Mouse (Mus musculus): ENCODE results near the gene Reps1. TPM values are rescaled to one million over a fixed set of nuclear protein-coding genes. Genes with fewer than 3 reads are reported as not detected.

The Reps1 gene
- polyA plus RNA-seq (2016; fragmentation: Nextera tagmentation; extraction: Ambion mirVana), result 32.8 and 36.5 TPM in 2 replicates

DNA sequence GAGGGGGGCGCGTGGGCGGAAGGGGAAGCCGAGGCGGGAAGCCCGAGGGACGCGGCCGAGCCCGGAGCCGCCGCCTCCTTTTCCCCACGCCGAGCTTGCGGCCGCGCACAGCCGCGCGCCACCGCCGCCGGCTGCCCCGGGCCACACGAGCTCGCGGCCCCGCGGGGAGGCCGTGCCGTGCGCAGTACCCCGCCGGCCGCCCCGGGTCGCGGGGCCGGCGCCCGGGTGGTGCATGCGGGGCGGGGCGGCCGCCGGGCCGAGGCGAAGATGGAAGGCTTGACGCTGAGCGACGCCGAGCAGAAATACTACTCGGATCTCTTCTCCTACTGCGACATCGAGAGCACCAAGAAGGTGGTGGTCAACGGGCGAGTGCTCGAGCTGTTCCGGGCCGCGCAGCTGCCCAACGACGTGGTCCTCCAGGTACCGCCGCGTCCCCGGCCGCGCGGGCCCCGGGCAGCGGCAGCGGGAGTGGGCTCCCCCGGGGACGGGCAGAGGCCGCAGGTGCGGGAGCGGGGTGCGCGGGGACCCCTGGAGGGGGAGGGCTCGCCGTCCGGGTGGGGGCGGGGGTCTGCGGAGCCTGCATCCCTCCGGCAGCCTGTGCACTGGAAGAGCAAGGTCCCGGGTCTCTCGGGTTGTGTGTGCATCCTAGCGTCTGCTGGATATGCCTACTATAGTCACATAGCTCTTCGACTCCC lies at the start of gene Reps1:
Gene Reps1, plus strand, starts transcription at position 166 of the 695 bp plus-strand sequence.
- Histone ChIP-seq H3K4me3 (peak within 1 kb of the TSS; percentile 97), H3K27me3 (no peaks in the 10 kb centered on the region), H3K9me3 (replicated peaks) (no peaks in the 10 kb centered on the region), H3K4me1 (peaks cover 26% of the 10 kb centered on the region), H3K27ac (peak within 1 kb of the TSS; percentile 96), H3K4me2 (replicated peaks) (peak within 1 kb of the TSS; percentile 72), H3K36me3 (no peaks in the 10 kb centered on the region), H3K9ac (peak within 1 kb of the TSS; percentile 91)
- peak; percentile 86 for ATAC-seq (ENCODE audit: low FRiP score)
- under 1% methylated on average over 86 of the region's 90 CpGs for WGBS

- Histone ChIP-seq H3K9ac (no peak overlapping the region), H3K27ac (no peak overlapping the region), H3K27me3 (no peaks in the 10 kb centered on the region), H3K4me1 (no peaks in the 10 kb centered on the region), H3K4me3 (no peak overlapping the region), H3K36me3 (peaks cover 5% of the 10 kb centered on the region; the same call in 1 of the 2 replicates), H3K4me2 (replicated peaks) (no peak overlapping the region), H3K9me3 (replicated peaks) (no peaks in the 10 kb centered on the region)
- WGBS, result 96% methylated on average over 1 of the region's 1 CpGs
- no peak for ATAC-seq (ENCODE audit: low FRiP score)
Measured at GRCm38 (mm10) chr10:18006756-18007155, 48.9 kb upstream of the Reps1 start.

- H3K9me3 ChIP-seq (replicated peaks), result no peaks in the 10 kb centered on the region
- no peaks in the 10 kb centered on the region for H3K27me3 ChIP-seq
- WGBS, result 84% methylated on average over 3 of the region's 3 CpGs
- no peaks in the 10 kb centered on the region for H3K4me1 ChIP-seq
- H3K4me3 ChIP-seq, result no peak overlapping the region
- H3K9ac ChIP-seq, result no peak overlapping the region
- H3K27ac ChIP-seq, result no peak overlapping the region
- H3K4me2 ChIP-seq (replicated peaks), result no peak overlapping the region
- ATAC-seq (ENCODE audit: low FRiP score), result no peak
- peaks cover 5% of the 10 kb centered on the region; the same call in 1 of the 2 replicates for H3K36me3 ChIP-seq
Measured at GRCm38 (mm10) chr10:18007243-18007642, 48.4 kb upstream of the Reps1 start.

DNA sequence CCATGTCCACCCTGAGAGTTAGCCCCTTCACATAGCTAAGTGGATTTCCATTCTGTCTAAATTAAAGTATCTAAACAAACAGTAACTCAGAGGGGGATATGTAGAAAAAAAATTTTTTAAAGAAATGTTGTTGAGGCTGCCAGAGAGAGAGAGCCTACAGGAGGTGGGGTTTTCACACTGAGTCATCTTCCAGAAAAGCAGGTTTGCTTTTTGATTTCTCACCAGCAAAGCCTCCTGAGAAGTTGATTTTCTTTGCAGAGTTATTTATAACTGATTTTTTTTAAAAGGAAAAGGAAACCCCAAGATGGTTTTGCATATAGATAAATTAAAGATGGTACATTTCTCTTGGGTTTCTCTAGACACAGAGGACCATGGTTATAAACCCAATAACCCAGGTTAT lies 47.5 kb upstream of the Reps1 start:
- no peaks in the 10 kb centered on the region for H3K27me3 ChIP-seq
- H3K4me3 ChIP-seq, result no peak overlapping the region
- no peaks in the 10 kb centered on the region for H3K9me3 ChIP-seq (replicated peaks)
- peaks cover 8% of the 10 kb centered on the region for H3K36me3 ChIP-seq
- no peak overlapping the region for H3K27ac ChIP-seq
- no peak overlapping the region for H3K9ac ChIP-seq
- H3K4me1 ChIP-seq, result no peaks in the 10 kb centered on the region
- no peak overlapping the region for H3K4me2 ChIP-seq (replicated peaks)
- ATAC-seq (ENCODE audit: low FRiP score), result no peak

DNA sequence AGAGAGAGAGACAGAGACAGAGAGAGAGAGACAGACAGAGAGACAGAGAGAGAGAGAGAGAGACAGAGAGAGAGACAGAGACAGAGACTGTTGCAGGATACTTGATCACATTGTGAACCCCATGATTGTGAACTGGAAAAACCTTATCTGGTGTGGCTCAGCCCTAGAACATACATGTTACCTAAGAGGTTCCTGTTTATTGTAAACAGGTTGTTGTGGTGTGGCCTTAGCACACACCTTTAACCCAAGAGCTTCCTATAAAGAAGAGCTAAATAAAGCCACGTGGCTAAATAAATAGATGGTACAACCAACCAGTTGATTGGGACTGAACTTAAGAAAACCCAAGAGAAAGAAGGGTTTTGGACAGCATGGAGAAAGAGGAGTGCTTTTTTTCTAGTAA lies 45.9 kb upstream of the Reps1 start:
- Histone ChIP-seq H3K27ac (no peak overlapping the region), H3K4me2 (replicated peaks) (no peak overlapping the region), H3K9ac (no peak overlapping the region), H3K9me3 (replicated peaks) (no peaks in the 10 kb centered on the region), H3K27me3 (no peaks in the 10 kb centered on the region), H3K36me3 (peaks cover 18% of the 10 kb centered on the region), H3K4me3 (no peak overlapping the region), H3K4me1 (no peaks in the 10 kb centered on the region)
- ATAC-seq (ENCODE audit: low FRiP score), result no peak
- WGBS, result 90% methylated on average over 1 of the region's 1 CpGs

DNA sequence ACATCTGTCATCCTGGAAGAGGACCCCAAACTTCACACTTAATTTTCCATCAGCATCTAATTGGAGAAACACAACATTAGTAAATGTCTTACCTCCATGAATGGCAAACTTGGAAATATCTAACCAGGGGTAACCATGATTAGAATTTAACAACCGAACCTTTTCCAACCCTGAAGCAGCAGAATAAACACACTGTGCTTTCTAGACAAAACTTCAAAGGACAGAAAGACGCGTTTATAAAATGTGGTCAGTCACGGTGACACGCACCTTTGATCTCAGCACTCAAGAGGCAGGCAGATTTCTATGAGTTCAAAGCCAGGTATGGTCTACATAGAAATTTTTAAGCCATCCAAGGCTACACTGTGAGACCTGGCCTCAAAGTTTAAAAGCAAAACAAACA lies 43.9 kb upstream of the Reps1 start:
- H3K9ac ChIP-seq, result no peak overlapping the region
- no peak overlapping the region for H3K4me3 ChIP-seq
- no peak for ATAC-seq (ENCODE audit: low FRiP score)
- no peaks in the 10 kb centered on the region for H3K27me3 ChIP-seq
- WGBS, result 91% methylated on average over 5 of the region's 5 CpGs
- H3K36me3 ChIP-seq, result peaks cover 33% of the 10 kb centered on the region
- H3K9me3 ChIP-seq (replicated peaks), result no peaks in the 10 kb centered on the region
- no peak overlapping the region for H3K4me2 ChIP-seq (replicated peaks)
- H3K27ac ChIP-seq, result no peak overlapping the region
- H3K4me1 ChIP-seq, result no peaks in the 10 kb centered on the region

- Histone ChIP-seq H3K4me1 (peaks cover 9% of the 10 kb centered on the region), H3K27me3 (no peaks in the 10 kb centered on the region), H3K9ac (no peak overlapping the region), H3K36me3 (peaks cover 28% of the 10 kb centered on the region), H3K4me2 (replicated peaks) (peak overlapping the region; percentile 64), H3K27ac (0 out of 2 replicates have a peak overlapping the region, but pooled peaks have one; percentile 23), H3K9me3 (replicated peaks) (no peaks in the 10 kb centered on the region), H3K4me3 (no peak overlapping the region)
- WGBS, result 78% methylated on average over 7 of the region's 7 CpGs
- ATAC-seq (ENCODE audit: low FRiP score), result peak; percentile 29; the same call in 1 of the 2 replicates
Measured at GRCm38 (mm10) chr10:18020443-18020842, 35.2 kb upstream of the Reps1 start.

DNA sequence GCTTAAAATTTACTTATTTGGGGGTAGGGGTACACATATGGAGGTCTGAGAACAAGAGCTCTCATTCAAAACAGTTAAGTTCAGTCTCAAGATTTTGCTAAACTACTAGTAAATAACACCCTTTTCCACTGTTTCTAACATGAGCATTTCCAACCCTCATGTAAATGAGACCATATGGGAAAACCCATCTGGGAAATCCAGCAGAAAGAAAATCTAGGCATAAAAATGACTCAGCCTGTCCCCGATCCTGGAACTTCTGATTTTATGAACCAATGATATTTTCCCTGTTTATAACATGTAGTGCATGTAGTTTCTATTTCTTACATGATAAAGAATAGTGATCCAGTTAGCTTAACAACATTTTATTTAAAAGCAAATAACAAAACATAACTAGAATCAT lies 34.8 kb upstream of the Reps1 start:
- peak overlapping the region; percentile 64 for H3K4me2 ChIP-seq (replicated peaks)

GRCm38 (mm10) chr10:18021576-18022311 lies 33.9 kb upstream of the Reps1 start:
- peaks cover 19% of the 10 kb centered on the region for H3K36me3 ChIP-seq
- H3K9ac ChIP-seq, result peak overlapping the region; percentile 93
- H3K27ac ChIP-seq, result peak overlapping the region; percentile 97
- peaks cover 9% of the 10 kb centered on the region for H3K4me1 ChIP-seq
- peak overlapping the region; percentile 74 for H3K4me3 ChIP-seq
- H3K27me3 ChIP-seq, result no peaks in the 10 kb centered on the region
- 34% methylated on average over 14 of the region's 14 CpGs for WGBS
- no peaks in the 10 kb centered on the region for H3K9me3 ChIP-seq (replicated peaks)
- peak; percentile 56 for ATAC-seq (ENCODE audit: low FRiP score)
- peak overlapping the region; percentile 64 for H3K4me2 ChIP-seq (replicated peaks)

More for the DNA sequence above, 34.8 kb upstream of the Reps1 start:
- Histone ChIP-seq H3K9me3 (replicated peaks) (no peaks in the 10 kb centered on the region), H3K4me3 (no peak overlapping the region), H3K9ac (no peak overlapping the region), H3K27me3 (no peaks in the 10 kb centered on the region), H3K4me1 (peaks cover 9% of the 10 kb centered on the region), H3K36me3 (peaks cover 27% of the 10 kb centered on the region), H3K27ac (0 out of 2 replicates have a peak overlapping the region, but pooled peaks have one; percentile 23)
- 58% methylated on average over 1 of the region's 1 CpGs for WGBS
- no peak for ATAC-seq (ENCODE audit: low FRiP score)

GRCm38 (mm10) chr10:18022312-18022711 lies 33.3 kb upstream of the Reps1 start:
- Histone ChIP-seq H3K27me3 (no peaks in the 10 kb centered on the region), H3K4me1 (peaks cover 9% of the 10 kb centered on the region), H3K9me3 (replicated peaks) (no peaks in the 10 kb centered on the region), H3K4me2 (replicated peaks) (peak overlapping the region; percentile 64), H3K36me3 (peaks cover 15% of the 10 kb centered on the region), H3K9ac (peak overlapping the region; percentile 93), H3K27ac (peak overlapping the region; percentile 97), H3K4me3 (peak overlapping the region; percentile 74)
- 0% methylated on average over 21 of the region's 21 CpGs for WGBS
- peak; percentile 85 for ATAC-seq (ENCODE audit: low FRiP score)

- Histone ChIP-seq H3K4me1 (peaks cover 9% of the 10 kb centered on the region), H3K36me3 (peaks cover 10% of the 10 kb centered on the region), H3K9me3 (replicated peaks) (no peaks in the 10 kb centered on the region), H3K27me3 (no peaks in the 10 kb centered on the region), H3K9ac (peak within 1 kb of the TSS; percentile 93), H3K4me2 (replicated peaks) (peak within 1 kb of the TSS; percentile 64), H3K4me3 (peak within 1 kb of the TSS; percentile 74), H3K27ac (peak within 1 kb of the TSS; percentile 97)
- peak; percentile 94 for ATAC-seq (ENCODE audit: low FRiP score)
- under 1% methylated on average over 37 of the region's 37 CpGs for WGBS
Measured at GRCm38 (mm10) chr10:18022741-18023347, 32.8 kb upstream of the Reps1 start, which contains the start of gene Abracl. Abracl (minus strand) TSS chr10:18023288.

DNA sequence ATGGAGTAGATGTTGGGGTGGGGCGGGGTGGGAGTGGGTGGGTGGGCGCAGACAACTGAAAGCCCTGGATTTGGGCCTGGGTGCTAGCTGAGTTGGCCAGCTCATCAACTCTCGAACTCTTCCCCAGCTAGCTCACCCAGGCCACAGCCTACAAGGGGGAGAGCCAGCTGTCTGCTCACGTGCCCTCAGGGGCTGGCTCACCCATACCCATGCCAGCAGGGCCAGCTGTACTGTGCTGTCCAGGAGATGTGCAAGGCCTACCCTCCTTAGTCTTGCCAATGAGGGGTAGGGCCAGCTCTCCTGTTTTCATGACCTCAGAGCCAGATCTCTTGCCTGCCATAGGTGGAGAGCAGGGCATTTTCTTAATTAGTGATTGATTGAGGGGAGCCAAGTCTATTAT lies 21.3 kb upstream of the Reps1 start:
- H3K36me3 ChIP-seq, result no peaks in the 10 kb centered on the region
- H3K4me1 ChIP-seq, result no peaks in the 10 kb centered on the region
- H3K9me3 ChIP-seq (replicated peaks), result no peaks in the 10 kb centered on the region
- H3K9ac ChIP-seq, result no peak overlapping the region
- 0 out of 2 replicates have a peak, but pooled peaks have one; percentile 19 for ATAC-seq (ENCODE audit: low FRiP score)
- no peaks in the 10 kb centered on the region for H3K27me3 ChIP-seq
- 86% methylated on average over 4 of the region's 4 CpGs for WGBS
- no peak overlapping the region for H3K4me3 ChIP-seq
- no peak overlapping the region for H3K27ac ChIP-seq
- no peak overlapping the region for H3K4me2 ChIP-seq (replicated peaks)
